Mouse (Mus musculus) embryonic facial prominence, embryonic 15.5 days (tissue): ENCODE measurements around the gene Acp2. TPM values are rescaled to one million over a fixed set of nuclear protein-coding genes. Genes with fewer than 3 reads are reported as not detected.

Experiments
- ATAC-seq: fragments of 200-750 bp; cut with Nextera tagmentation; 2 replicates; pipeline ENCODE4 v1.8.0; 2017; ENCODE audit warnings: low read depth, moderate TSS enrichment; ENCODE audit not compliant: insufficient number of reproducible peaks, low FRiP score, low TSS enrichment
- H3K27ac ChIP-seq: fragments of 300-500 bp; sonication (generic); replicated peaks from 2 replicates; pipeline ENCODE4 v1.5.1; 2015; ENCODE audit warnings: mild to moderate bottlenecking, inconsistent platforms
- H3K27me3 ChIP-seq: fragments of 300-500 bp; sonication (generic); 2 replicates; pipeline ENCODE4 v1.6.1; 2015; ENCODE audit warnings: inconsistent platforms
- H3K36me3 ChIP-seq: fragments of 300-500 bp; sonication (generic); 2 replicates; pipeline ENCODE4 v1.6.1; 2015; ENCODE audit warnings: mild to moderate bottlenecking, inconsistent platforms
- H3K4me1 ChIP-seq: fragments of 300-500 bp; sonication (generic); 2 replicates; pipeline ENCODE4 v1.6.1; 2015; ENCODE audit warnings: inconsistent platforms
- H3K4me2 ChIP-seq: fragments of 300-500 bp; sonication (generic); replicated peaks from 2 replicates; pipeline ENCODE4 v1.6.1; 2015; ENCODE audit warnings: mild to moderate bottlenecking, inconsistent platforms
- H3K4me3 ChIP-seq: fragments of 300-500 bp; sonication (generic); replicated peaks from 2 replicates; pipeline ENCODE4 v1.5.1; 2015; ENCODE audit warnings: mild to moderate bottlenecking, inconsistent platforms
- H3K9ac ChIP-seq: fragments of 300-500 bp; sonication (generic); 2 replicates; pipeline ENCODE4 v1.6.1; 2015; ENCODE audit warnings: inconsistent platforms
- H3K9me3 ChIP-seq: fragments of 300-500 bp; sonication (generic); replicated peaks from 2 replicates; pipeline ENCODE4 v1.6.1; 2016; ENCODE audit warnings: inconsistent platforms
- WGBS: fragments of 180-500 bp; shearing (Covaris S2); methylation state at CpG from one replicate; pipeline ENCODE4 v1.1.7; 2015; 5-methylcytosine and 5-hydroxymethylcytosine counted together
- polyA plus RNA-seq: library from polyadenylated mRNA; unstranded; fragments of >200 nt; fragmentation: Nextera tagmentation; extraction: Ambion mirVana; gene quantifications from 2 replicates; pipeline ENCODE4 v1.2.1, GENCODE M21; 2015

Gene Acp2
- polyA plus RNA-seq, 1 experiment from 2014 or later, result 28.3 TPM

DNA sequence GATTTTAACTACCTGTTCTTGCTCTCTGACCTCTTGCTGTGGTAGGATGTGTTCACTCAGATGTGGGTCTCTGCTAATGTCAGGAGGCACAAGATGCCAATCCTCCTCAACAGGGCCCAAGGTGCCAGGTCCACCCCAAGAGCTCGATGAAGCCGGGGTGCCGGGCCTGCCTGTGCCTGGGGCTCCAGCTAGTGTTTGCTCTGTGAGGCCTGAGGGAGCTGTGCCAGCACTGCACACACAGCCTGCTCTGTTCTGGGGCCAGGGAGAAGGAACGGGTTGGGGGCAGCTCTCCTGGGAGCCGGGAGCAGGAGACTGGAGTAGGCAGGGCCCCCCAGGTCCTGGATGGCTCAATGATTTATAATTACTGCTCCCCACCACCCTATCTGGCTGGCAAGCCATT is 55.4 kb downstream of the Acp2 start:
- no peak for ATAC-seq
- peaks cover 33% of the 10 kb centered on the region for H3K4me1 ChIP-seq

DNA sequence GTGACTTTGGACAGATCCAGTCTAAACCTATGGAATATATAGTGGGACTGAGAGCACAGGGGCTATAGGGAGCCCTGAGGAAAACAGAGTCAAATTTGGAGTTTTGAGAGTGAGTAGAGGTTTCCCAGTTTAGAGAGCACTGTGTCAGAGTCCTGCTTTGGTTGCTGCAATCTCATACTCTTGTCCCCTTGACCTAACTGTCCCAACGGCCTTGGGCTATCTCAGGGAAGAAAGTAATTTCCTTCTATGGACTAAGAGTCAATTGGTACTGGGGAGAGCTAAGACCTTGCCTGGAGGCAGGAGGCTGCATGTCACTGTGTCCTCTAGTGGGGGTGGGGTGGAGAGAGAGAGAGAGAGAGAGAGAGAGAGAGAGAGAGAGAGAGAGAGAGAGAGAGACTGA is 56.1 kb downstream of the Acp2 start:
- no peak for ATAC-seq
- peaks cover 27% of the 10 kb centered on the region for H3K36me3 ChIP-seq
- peak overlapping the region; percentile 93; the same call in 1 of the 2 replicates for H3K4me2 ChIP-seq
- H3K9ac ChIP-seq, result no peak overlapping the region
- H3K4me3 ChIP-seq, result no peak overlapping the region; the same call in 1 of the 2 replicates
- H3K27ac ChIP-seq, result no peak overlapping the region
- 0 out of 2 replicates have a peak, but pooled peaks cover 12% of the 10 kb centered on the region for H3K27me3 ChIP-seq
- peaks cover 33% of the 10 kb centered on the region for H3K4me1 ChIP-seq
- H3K9me3 ChIP-seq, result no peaks in the 10 kb centered on the region
- 38% methylated on average over 1 of the region's 1 CpGs for WGBS

More for the DNA sequence above, 55.4 kb downstream of the Acp2 start:
- H3K36me3 ChIP-seq, result peaks cover 20% of the 10 kb centered on the region
- peak overlapping the region; percentile 85 for H3K27ac ChIP-seq
- H3K4me3 ChIP-seq, result peak overlapping the region; percentile 73
- H3K9me3 ChIP-seq, result no peaks in the 10 kb centered on the region
- H3K9ac ChIP-seq, result peak overlapping the region; percentile 33
- peak overlapping the region; percentile 93 for H3K4me2 ChIP-seq
- H3K27me3 ChIP-seq, result 0 out of 2 replicates have a peak, but pooled peaks cover 12% of the 10 kb centered on the region
- WGBS, result 34% methylated on average over 5 of the region's 5 CpGs

DNA sequence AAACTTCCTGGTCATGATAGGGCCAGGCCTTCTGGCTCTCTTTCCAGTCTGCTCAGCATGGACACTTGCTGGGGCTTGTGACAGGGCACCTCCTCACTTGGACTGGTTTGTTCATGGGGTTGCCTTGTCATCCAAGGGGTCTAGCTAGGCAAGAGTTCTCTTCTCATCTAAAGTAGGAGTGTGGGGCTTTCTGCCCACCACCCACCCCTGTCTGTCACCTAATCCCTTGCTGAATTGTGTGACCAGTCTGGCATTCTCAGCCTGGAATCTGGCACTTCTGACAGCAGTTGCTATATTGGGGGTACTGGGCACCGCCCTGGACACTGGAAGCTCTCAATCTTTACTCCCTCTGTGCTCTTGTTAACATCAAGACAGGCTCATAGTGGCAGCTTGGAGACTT is 56.8 kb downstream of the Acp2 start:
- Histone ChIP-seq H3K4me3 (no peak overlapping the region), H3K27me3 (0 out of 2 replicates have a peak, but pooled peaks cover 10% of the 10 kb centered on the region), H3K27ac (no peak overlapping the region), H3K36me3 (peaks cover 27% of the 10 kb centered on the region), H3K4me1 (peaks cover 40% of the 10 kb centered on the region), H3K4me2 (no peak overlapping the region), H3K9ac (no peak overlapping the region), H3K9me3 (no peaks in the 10 kb centered on the region)
- WGBS, result 92% methylated on average over 1 of the region's 1 CpGs
- ATAC-seq, result no peak

Other genes with a start within 250 kb of the Acp2 start
- gene Rapsn, start 167.3 kb upstream of the Acp2 start, polyA plus RNA-seq, result 24.0 and 34.6 TPM in 2 replicates
- 282 and 288 TPM in 2 replicates for gene Psmc3, start 148.9 kb upstream of the Acp2 start, polyA plus RNA-seq
- 75.8 and 80.0 TPM in 2 replicates for gene Slc39a13, start 132.5 kb upstream of the Acp2 start, polyA plus RNA-seq
- gene Spi1, start 120.5 kb upstream of the Acp2 start, polyA plus RNA-seq, result 12.3 and 12.4 TPM in 2 replicates
- 0.32 and 0.40 TPM in 2 replicates for gene Mybpc3, start 84.7 kb upstream of the Acp2 start, polyA plus RNA-seq
- gene Madd, start 19.0 kb upstream of the Acp2 start, polyA plus RNA-seq, result 13.5 and 14.8 TPM in 2 replicates
- gene Nr1h3, start 51 bp upstream of the Acp2 start, polyA plus RNA-seq, result 1.8 and 1.9 TPM in 2 replicates
- gene Ddb2, start 34.1 kb downstream of the Acp2 start, polyA plus RNA-seq, result 18.7 and 19.9 TPM in 2 replicates
- gene Pacsin3, start 53.1 kb downstream of the Acp2 start, polyA plus RNA-seq, result 55.1 and 62.8 TPM in 2 replicates
- 83.0 and 83.4 TPM in 2 replicates for gene Arfgap2, start 62.1 kb downstream of the Acp2 start, polyA plus RNA-seq
- 61.0 and 68.0 TPM in 2 replicates for gene 1110051M20Rik, start 241.8 kb downstream of the Acp2 start, polyA plus RNA-seq